Mouse (Mus musculus): ENCODE results near the gene Nfya.

- TF ChIP-seq CTCF (IDR thresholded peaks at IDR 0.05; ENCODE audit: borderline replicate concordance, extremely low read depth, insufficient read depth, insufficient read length) (no peak), POLR2A (IDR thresholded peaks at IDR 0.05; ENCODE audit: borderline replicate concordance, extremely low read depth, insufficient read depth, insufficient read length, poor library complexity, severe bottlenecking) (no peak)
Observed at GRCm38 (mm10) chr17:48388666-48389065, 21.0 kb downstream of the Nfya start.
